Mouse (Mus musculus): ENCODE measurements around the gene Ppp1r27. TPM values are rescaled to one million over a fixed set of nuclear protein-coding genes. Genes with fewer than 3 reads are reported as not detected.

Gene Ppp1r27
- polyA plus RNA-seq, 1 experiment from 2014 or later = not detected

GRCm38 (mm10) chr11:120501018-120501417 lies 49.9 kb downstream of the Ppp1r27 start:
- H3K4me1 ChIP-seq (ENCODE audit: control insufficient read depth in 2 of 2, insufficient read depth in 2 of 2, low read length in 2 of 2) = peaks cover 0 to 7% of the 10 kb centered on the region in 2 experiments; a peak in 2 of 4 replicates
- no peaks in the 10 kb centered on the region for H3K9me3 ChIP-seq (ENCODE audit: control insufficient read depth, low read length)
- peaks cover 30% of the 10 kb centered on the region for H3K36me3 ChIP-seq (ENCODE audit: control insufficient read depth, insufficient read depth, low read length)
- no peak overlapping the region for H3K4me2 ChIP-seq (ENCODE audit: low read length)
- 63% methylated on average over 6 of the region's 6 CpGs for WGBS
- H3K9ac ChIP-seq (ENCODE audit: low read length) = no peak overlapping the region
- no peak overlapping the region for H3K4me3 ChIP-seq (ENCODE audit: control insufficient read depth in 1 of 2, insufficient read depth in 1 of 2, low read depth in 1 of 2, low read length in 2 of 2)
- no peaks in the 10 kb centered on the region for H3K27me3 ChIP-seq (ENCODE audit: control insufficient read depth, insufficient read depth, low read length)
- H3K27ac ChIP-seq (replicated peaks in 1 of 2; ENCODE audit: control insufficient read depth in 1 of 2, insufficient read depth in 1 of 2, low read depth in 2 of 2, low read length in 2 of 2) = no peak overlapping the region
- ATAC-seq (ENCODE audit: insufficient number of reproducible peaks, insufficient read depth, low FRiP score, low read depth) = no peak

GRCm38 (mm10) chr11:120500357-120500756 lies 50.6 kb downstream of the Ppp1r27 start:
- Histone ChIP-seq H3K9ac (ENCODE audit: low read length) (no peak overlapping the region), H3K9me3 (ENCODE audit: control insufficient read depth, low read length) (no peaks in the 10 kb centered on the region), H3K4me3 (ENCODE audit: control insufficient read depth in 1 of 2, insufficient read depth in 1 of 2, low read depth in 1 of 2, low read length in 2 of 2) (no peak overlapping the region), H3K36me3 (ENCODE audit: control insufficient read depth, insufficient read depth, low read length) (peaks cover 37% of the 10 kb centered on the region), H3K4me2 (ENCODE audit: low read length) (no peak overlapping the region), H3K4me1 (ENCODE audit: control insufficient read depth in 2 of 2, insufficient read depth in 2 of 2, low read length in 2 of 2) (peaks cover 0 to 7% of the 10 kb centered on the region in 2 experiments; a peak in 2 of 4 replicates), H3K27me3 (ENCODE audit: control insufficient read depth, insufficient read depth, low read length) (no peaks in the 10 kb centered on the region), H3K27ac (replicated peaks in 1 of 2; ENCODE audit: control insufficient read depth in 1 of 2, insufficient read depth in 1 of 2, low read depth in 2 of 2, low read length in 2 of 2) (no peak overlapping the region)
- ATAC-seq (ENCODE audit: insufficient number of reproducible peaks, insufficient read depth, low FRiP score, low read depth) = no peak
- WGBS = 11% methylated on average over 3 of the region's 3 CpGs

Other genes with a start within 250 kb of the Ppp1r27 start
- gene Actg1, start 202.6 kb downstream of the Ppp1r27 start, polyA plus RNA-seq (2014; fragmentation: Nextera tagmentation; extraction: Ambion mirVana) = 979 and 1,136 TPM in 2 replicates
- gene Fscn2, start 189.6 kb downstream of the Ppp1r27 start, polyA plus RNA-seq (2014; fragmentation: Nextera tagmentation; extraction: Ambion mirVana) = 0.62 and 1.1 TPM in 2 replicates
- gene Faap100, start 172.4 kb downstream of the Ppp1r27 start, polyA plus RNA-seq (2014; fragmentation: Nextera tagmentation; extraction: Ambion mirVana) = 30.6 and 32.8 TPM in 2 replicates
- 35.6 and 37.2 TPM in 2 replicates for gene Nploc4, start 113.4 kb downstream of the Ppp1r27 start, polyA plus RNA-seq (2014; fragmentation: Nextera tagmentation; extraction: Ambion mirVana)
- not detected in 2 replicates for gene Tspan10, start 108.5 kb downstream of the Ppp1r27 start, polyA plus RNA-seq (2014; fragmentation: Nextera tagmentation; extraction: Ambion mirVana)
- 0.23 TPM in 1 of 2 replicates, not detected in the other for gene Pde6g, start 97.6 kb downstream of the Ppp1r27 start, polyA plus RNA-seq (2014; fragmentation: Nextera tagmentation; extraction: Ambion mirVana)
- 24.9 and 26.0 TPM in 2 replicates for gene Oxld1, start 93.1 kb downstream of the Ppp1r27 start, polyA plus RNA-seq (2014; fragmentation: Nextera tagmentation; extraction: Ambion mirVana)
- gene Ccdc137, start 93.0 kb downstream of the Ppp1r27 start, polyA plus RNA-seq (2014; fragmentation: Nextera tagmentation; extraction: Ambion mirVana) = 19.5 and 20.2 TPM in 2 replicates
- gene Arl16, start 83.5 kb downstream of the Ppp1r27 start, polyA plus RNA-seq (2014; fragmentation: Nextera tagmentation; extraction: Ambion mirVana) = 40.0 and 44.4 TPM in 2 replicates
- 225 and 239 TPM in 2 replicates for gene Mrpl12, start 66.5 kb downstream of the Ppp1r27 start, polyA plus RNA-seq (2014; fragmentation: Nextera tagmentation; extraction: Ambion mirVana)
- gene Slc25a10, start 59.3 kb downstream of the Ppp1r27 start, polyA plus RNA-seq (2014; fragmentation: Nextera tagmentation; extraction: Ambion mirVana) = 39.4 and 41.7 TPM in 2 replicates
- 2.3 and 2.5 TPM in 2 replicates for gene Gcgr, start 20.4 kb downstream of the Ppp1r27 start, polyA plus RNA-seq (2014; fragmentation: Nextera tagmentation; extraction: Ambion mirVana)
- 153 and 158 TPM in 2 replicates for gene Mcrip1, start 1.4 kb downstream of the Ppp1r27 start, polyA plus RNA-seq (2014; fragmentation: Nextera tagmentation; extraction: Ambion mirVana)
- gene P4hb, start 22.1 kb upstream of the Ppp1r27 start, polyA plus RNA-seq (2014; fragmentation: Nextera tagmentation; extraction: Ambion mirVana) = 431 and 451 TPM in 2 replicates
- gene Arhgdia, start 30.5 kb upstream of the Ppp1r27 start, polyA plus RNA-seq (2014; fragmentation: Nextera tagmentation; extraction: Ambion mirVana) = 360 and 367 TPM in 2 replicates
- 251 and 254 TPM in 2 replicates for gene Alyref, start 47.2 kb upstream of the Ppp1r27 start, polyA plus RNA-seq (2014; fragmentation: Nextera tagmentation; extraction: Ambion mirVana)
- gene Anapc11, start 47.3 kb upstream of the Ppp1r27 start, polyA plus RNA-seq (2014; fragmentation: Nextera tagmentation; extraction: Ambion mirVana) = 223 and 251 TPM in 2 replicates
- gene Npb, start 57.3 kb upstream of the Ppp1r27 start, polyA plus RNA-seq (2014; fragmentation: Nextera tagmentation; extraction: Ambion mirVana) = 17.5 and 18.9 TPM in 2 replicates
- 72.0 and 73.2 TPM in 2 replicates for gene Pcyt2, start 66.8 kb upstream of the Ppp1r27 start, polyA plus RNA-seq (2014; fragmentation: Nextera tagmentation; extraction: Ambion mirVana)
- gene Sirt7, start 74.1 kb upstream of the Ppp1r27 start, polyA plus RNA-seq (2014; fragmentation: Nextera tagmentation; extraction: Ambion mirVana) = 17.6 and 18.5 TPM in 2 replicates
- 16.6 and 18.1 TPM in 2 replicates for gene Mafg, start 82.5 kb upstream of the Ppp1r27 start, polyA plus RNA-seq (2014; fragmentation: Nextera tagmentation; extraction: Ambion mirVana)
- 17.1 and 22.3 TPM in 2 replicates for gene Pycr1, start 92.6 kb upstream of the Ppp1r27 start, polyA plus RNA-seq (2014; fragmentation: Nextera tagmentation; extraction: Ambion mirVana)
- gene Myadml2, start 97.0 kb upstream of the Ppp1r27 start, polyA plus RNA-seq (2014; fragmentation: Nextera tagmentation; extraction: Ambion mirVana) = 19.4 and 19.5 TPM in 2 replicates
- gene Notum, start 110.0 kb upstream of the Ppp1r27 start, polyA plus RNA-seq (2014; fragmentation: Nextera tagmentation; extraction: Ambion mirVana) = 1.1 and 1.6 TPM in 2 replicates
- 96.6 and 106 TPM in 2 replicates for gene Aspscr1, start 121.8 kb upstream of the Ppp1r27 start, polyA plus RNA-seq (2014; fragmentation: Nextera tagmentation; extraction: Ambion mirVana)
- gene Cenpx, start 162.6 kb upstream of the Ppp1r27 start, polyA plus RNA-seq (2014; fragmentation: Nextera tagmentation; extraction: Ambion mirVana) = 109 and 135 TPM in 2 replicates
- gene Lrrc45, start 162.8 kb upstream of the Ppp1r27 start, polyA plus RNA-seq (2014; fragmentation: Nextera tagmentation; extraction: Ambion mirVana) = 16.9 and 23.7 TPM in 2 replicates
- gene Rac3, start 170.3 kb upstream of the Ppp1r27 start, polyA plus RNA-seq (2014; fragmentation: Nextera tagmentation; extraction: Ambion mirVana) = 0.69 and 1.9 TPM in 2 replicates
- gene Dcxr, start 176.1 kb upstream of the Ppp1r27 start, polyA plus RNA-seq (2014; fragmentation: Nextera tagmentation; extraction: Ambion mirVana) = 7.7 and 11.9 TPM in 2 replicates
- 1.7 and 4.7 TPM in 2 replicates for gene Cbr2, start 181.0 kb upstream of the Ppp1r27 start, polyA plus RNA-seq (2014; fragmentation: Nextera tagmentation; extraction: Ambion mirVana)
- 1.9 and 2.9 TPM in 2 replicates for gene Hmga1b, start 211.7 kb upstream of the Ppp1r27 start, polyA plus RNA-seq (2014; fragmentation: Nextera tagmentation; extraction: Ambion mirVana)
- gene Rfng, start 233.1 kb upstream of the Ppp1r27 start, polyA plus RNA-seq (2014; fragmentation: Nextera tagmentation; extraction: Ambion mirVana) = 16.0 and 16.7 TPM in 2 replicates
- 138 and 151 TPM in 2 replicates for gene Gps1, start 233.1 kb upstream of the Ppp1r27 start, polyA plus RNA-seq (2014; fragmentation: Nextera tagmentation; extraction: Ambion mirVana)
- gene Dus1l, start 245.3 kb upstream of the Ppp1r27 start, polyA plus RNA-seq (2014; fragmentation: Nextera tagmentation; extraction: Ambion mirVana) = 43.6 and 44.5 TPM in 2 replicates